Mouse (Mus musculus) E14TG2a.4 (cell line): ENCODE results near the gene Pcyox1.
"Not testable (repeated sequence)": the region's sequence is repeated elsewhere in the genome, so short reads cannot be mapped to it uniquely, and the experiment has no call there.

Experiments used
- H3K27me3 ChIP-seq: 2 replicates; pipeline ENCODE4 v1.6.1; 2014; ENCODE audit warnings: low read length, control low read depth; ENCODE audit not compliant: insufficient read depth
- H3K36me3 ChIP-seq: 2 replicates; pipeline ENCODE4 v1.6.1; 2014; ENCODE audit warnings: low read length, control low read depth; ENCODE audit not compliant: insufficient read depth
- H3K4me1 ChIP-seq: replicated peaks from 2 replicates; pipeline ENCODE4 v1.6.1; 2014; ENCODE audit warnings: low read depth, low read length, control low read depth
- H3K4me3 ChIP-seq: replicated peaks from 2 replicates; pipeline ENCODE4 v1.5.1; 2014; ENCODE audit warnings: mild to moderate bottlenecking, low read length
- H3K9me3 ChIP-seq: 2 replicates; pipeline ENCODE4 v1.6.1; 2014; ENCODE audit warnings: low read length, control low read depth
- CTCF ChIP-seq: conservative IDR thresholded peaks from 2 replicates; pipeline ENCODE4 v1.5.1; 2014; ENCODE audit warnings: low read length
- NANOG ChIP-seq: IDR thresholded peaks from 2 replicates; pipeline ENCODE4 v1.6.1; 2014; ENCODE audit warnings: borderline replicate concordance, low read length, mixed read lengths
- POU5F1 ChIP-seq: IDR thresholded peaks from 2 replicates; pipeline ENCODE4 v1.6.1; 2014; ENCODE audit warnings: low read length, borderline replicate concordance

Gene Pcyox1

GRCm38 (mm10) chr6:86346063-86346462 is 50.9 kb downstream of the Pcyox1 start:
- Histone ChIP-seq H3K4me3 (no peak overlapping the region), H3K4me1 (peaks cover 34% of the 10 kb centered on the region), H3K9me3 (no peaks in the 10 kb centered on the region), H3K27me3 (no peaks in the 10 kb centered on the region), H3K36me3 (no peaks in the 10 kb centered on the region)
- TF ChIP-seq NANOG, result no peak
- no peak for TF ChIP-seq POU5F1
- no peak for TF ChIP-seq CTCF

GRCm38 (mm10) chr6:86343656-86344055 is 53.3 kb downstream of the Pcyox1 start:
- no peaks in the 10 kb centered on the region for H3K36me3 ChIP-seq
- peak overlapping the region; percentile 64 for H3K4me3 ChIP-seq
- H3K27me3 ChIP-seq, result no peaks in the 10 kb centered on the region
- H3K4me1 ChIP-seq, result peaks cover 39% of the 10 kb centered on the region
- no peaks in the 10 kb centered on the region for H3K9me3 ChIP-seq
- no peak for TF ChIP-seq POU5F1
- TF ChIP-seq NANOG, result no peak
- TF ChIP-seq CTCF, result no peak

GRCm38 (mm10) chr6:86336340-86336739 is 60.6 kb downstream of the Pcyox1 start:
- TF ChIP-seq CTCF, result peak; percentile 55
- H3K4me1 ChIP-seq, result peaks cover 18% of the 10 kb centered on the region
- not testable (repeated sequence) for H3K4me3 ChIP-seq, H3K36me3 ChIP-seq, H3K27me3 ChIP-seq, H3K9me3 ChIP-seq
